Mouse (Mus musculus) E14TG2a.4 (cell line): ENCODE results near the gene Ube2m.

Experiments
- CTCF ChIP-seq: conservative IDR thresholded peaks from 2 replicates; pipeline ENCODE4 v1.5.1; 2014; ENCODE audit warnings: low read length
- NANOG ChIP-seq: IDR thresholded peaks from 2 replicates; pipeline ENCODE4 v1.6.1; 2014; ENCODE audit warnings: borderline replicate concordance, low read length, mixed read lengths
- POU5F1 ChIP-seq: IDR thresholded peaks from 2 replicates; pipeline ENCODE4 v1.6.1; 2014; ENCODE audit warnings: low read length, borderline replicate concordance

- TF ChIP-seq CTCF = no peak
- TF ChIP-seq NANOG = no peak
- TF ChIP-seq POU5F1 = no peak
These were observed 42.2 kb downstream of the Ube2m start for GRCm38 (mm10) chr7:12995862-12996261.
